In genomic region chr15:98093121-98094011, GRCm38 (mm10) we compare ENCODE assay signal across 8 mouse cellular contexts. TPM values are rescaled to one million over a fixed set of nuclear protein-coding genes. Genes with fewer than 3 reads are reported as not detected.
A peak's percentile ranks its signal among the peaks of the same experiment; 100 is the strongest.
DNase-seq lines count a peak whose midpoint lies in the region; ATAC-seq and TF ChIP-seq lines count a peak whose summit lies in the region.

TSS of gene Senp1 (minus strand) at chr15:98093744.

- no peaks in the 10 kb centered on the region for H3K9me3 ChIP-seq in hindbrain, embryonic 16.5 days (ENCODE audit: control insufficient read depth, low read length)

- peak within 1 kb of the TSS; percentile 81 for H3K27ac ChIP-seq in hindbrain, embryonic 16.5 days (ENCODE audit: low read depth, low read length)
- peak within 1 kb of the TSS; percentile 90 for H3K27ac ChIP-seq in left cerebral cortex, adult 2 months

- H3K4me3 ChIP-seq in hindbrain, embryonic 16.5 days (ENCODE audit: low read length), result peak within 1 kb of the TSS; percentile 86
- H3K4me3 ChIP-seq in left cerebral cortex, adult 2 months, result peak within 1 kb of the TSS; percentile 92

- intact Hi-C loops in left cerebral cortex, adult 2 months (cut with DNase I), result loop anchor here (1.0 to 10.0 kb wide), 5 partner anchors 15 to 201 kb away; partner anchors contain the start of gene Zfp641

- ATAC-seq in hindbrain, embryonic 16.5 days, result peak; percentile 96
- ATAC-seq in megakaryocyte, adult 5-6 weeks (ENCODE audit: poor library complexity, severe bottlenecking), result peak; percentile 87

- no peak for TF ChIP-seq CTCF in left cerebral cortex, adult 2 months (IDR thresholded peaks at IDR 0.05)

- peak; percentile 87 for DNase-seq in T-cell, adult 2 months (ENCODE audit: low spot score)
- peak; percentile 90 to 93 for DNase-seq in cerebellum, postnatal 36 days
- DNase-seq in gastrocnemius, adult 18-20 months (ENCODE audit: low spot score), result peak; percentile 93
- peak; percentile 87 to 88 for DNase-seq in left cerebral cortex, adult 2 months (ENCODE audit: extremely low spot score in 1 of 2, low spot score in 2 of 2)
- peak; percentile 90 for DNase-seq in right cerebral cortex, adult 2 months (ENCODE audit: low spot score in 2 of 2)
- DNase-seq in urinary bladder, postnatal 14 days (ENCODE audit: low spot score), result peak; percentile 89

- H3K9ac ChIP-seq in hindbrain, embryonic 16.5 days (ENCODE audit: low read depth, low read length), result peak within 1 kb of the TSS; percentile 89

- H3K27me3 ChIP-seq in hindbrain, embryonic 16.5 days (replicated peaks; ENCODE audit: control insufficient read depth, insufficient read depth, low read length), result no peaks in the 10 kb centered on the region

- H3K4me2 ChIP-seq in hindbrain, embryonic 16.5 days (ENCODE audit: low read length), result peak within 1 kb of the TSS; percentile 87

- H3K4me1 ChIP-seq in hindbrain, embryonic 16.5 days (ENCODE audit: control insufficient read depth, insufficient read depth, low read depth, low read length), result peaks cover 15% of the 10 kb centered on the region

- under 1% methylated on average over 48 of the region's 58 CpGs for WGBS in hindbrain, embryonic 16.5 days

- no peaks in the 10 kb centered on the region for H3K36me3 ChIP-seq in hindbrain, embryonic 16.5 days (ENCODE audit: control insufficient read depth, insufficient read depth, low read length)

RNA-seq across cellular contexts. Expression of gene Senp1, which starts in this region (rescaled TPM):
- 1 to 10 TPM; 6.1 to 6.3 TPM for total RNA-seq in gastrocnemius, adult 18-20 months (2021)
- 17.3 and 18.9 TPM in 2 replicates for polyA plus RNA-seq in hindbrain, embryonic 16.5 days (2015; fragmentation: Nextera tagmentation; extraction: Ambion mirVana)
- 10 to 100 TPM; 13.6 to 15.6 TPM for total RNA-seq in left cerebral cortex, adult 2 months (2021)
- 43.4 and 44.7 TPM in 2 replicates for total RNA-seq in megakaryocyte, adult 5-6 weeks (2015)
- total RNA-seq in megakaryocyte, adult 5-6 weeks (2017), result 39.9 and 52.2 TPM in 2 replicates

Comparison
In these comparisons a context has a peak if more than half of its experiments do, and no peak if none do; other contexts are left out.
1. Peak in every context shown above with its lines: DNase-seq, ATAC-seq, H3K4me3 ChIP-seq and H3K27ac ChIP-seq.